Mouse (Mus musculus) C2C12 (cell line): ENCODE measurements around the gene Socs5.

Experiments used
- CTCF ChIP-seq: IDR thresholded peaks from one replicate; pipeline ENCODE4 v1.5.1; 2011; ENCODE audit not compliant: control insufficient read depth, insufficient read depth, insufficient read length
- MAX ChIP-seq: IDR thresholded peaks from one replicate; pipeline ENCODE4 v1.6.1; 2011; ENCODE audit warnings: mild to moderate bottlenecking, control low read depth
- MYOD1 ChIP-seq: IDR thresholded peaks from one replicate; pipeline ENCODE4 v1.6.1; 2011; ENCODE audit warnings: low read depth; ENCODE audit not compliant: control insufficient read depth, insufficient read length
- USF1 ChIP-seq: IDR thresholded peaks from one replicate; pipeline ENCODE4 v1.6.1; 2011; ENCODE audit warnings: low read depth, mild to moderate bottlenecking, control low read depth, moderate library complexity

DNA sequence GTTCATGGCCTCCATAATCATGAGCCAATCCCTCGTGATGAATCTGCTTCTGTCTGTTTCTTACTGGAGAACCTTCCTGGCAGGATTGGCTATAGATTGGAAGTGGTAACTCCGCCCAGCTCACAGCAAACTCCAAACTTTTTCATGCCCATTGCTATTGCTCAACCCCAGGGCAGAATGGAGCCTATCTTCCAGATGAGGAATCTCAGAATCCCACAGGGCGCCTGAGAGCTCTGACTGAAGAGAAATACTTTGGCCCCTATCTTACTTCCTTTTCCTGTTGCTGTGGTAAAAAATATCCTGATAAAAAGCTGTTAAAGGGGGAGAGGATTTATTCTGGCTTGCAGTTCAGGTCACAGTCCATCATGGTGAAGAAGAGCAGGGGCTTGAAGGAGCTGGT is 48.2 kb downstream of the Socs5 start:
- TF ChIP-seq USF1 (no peak), CTCF (no peak), MAX (no peak), MYOD1 (no peak)
